Mouse (Mus musculus): ENCODE measurements around the gene Cpa1. TPM values are rescaled to one million over a fixed set of nuclear protein-coding genes. Genes with fewer than 3 reads are reported as not detected.

Cpa1 gene
- polyA plus RNA-seq, 1 experiment from 2014 or later = 0.56 TPM

GRCm38 (mm10) chr6:30636186-30636842 lies 2.7 kb upstream of the Cpa1 start:
- no peak overlapping the region for H3K27ac ChIP-seq (ENCODE audit: low read length)

GRCm38 (mm10) chr6:30643694-30644460 lies 4.9 kb downstream of the Cpa1 start:
- H3K4me2 ChIP-seq (ENCODE audit: low read length) = no peak overlapping the region
- H3K27me3 ChIP-seq (replicated peaks; ENCODE audit: control insufficient read depth, insufficient read depth, low read length) = no peaks in the 10 kb centered on the region
- WGBS = 83% methylated on average over 12 of the region's 12 CpGs

More at GRCm38 (mm10) chr6:30636186-30636842, 2.7 kb upstream of the Cpa1 start:
- Histone ChIP-seq H3K9me3 (ENCODE audit: control insufficient read depth, low read length) (no peaks in the 10 kb centered on the region), H3K36me3 (ENCODE audit: control insufficient read depth, insufficient read depth) (no peaks in the 10 kb centered on the region), H3K9ac (replicated peaks; ENCODE audit: low read depth, low read length) (no peak overlapping the region), H3K4me3 (replicated peaks; ENCODE audit: low read length) (no peak overlapping the region), H3K27me3 (replicated peaks; ENCODE audit: control insufficient read depth, insufficient read depth, low read length) (no peaks in the 10 kb centered on the region), H3K4me2 (ENCODE audit: low read length) (no peak overlapping the region), H3K4me1 (replicated peaks; ENCODE audit: control insufficient read depth, insufficient read depth, low read length) (no peaks in the 10 kb centered on the region)
- ATAC-seq = no peak
- WGBS = 34% methylated on average over 4 of the region's 4 CpGs

GRCm38 (mm10) chr6:30644462-30644861 lies 5.4 kb downstream of the Cpa1 start:
- Histone ChIP-seq H3K9ac (replicated peaks; ENCODE audit: low read depth, low read length) (no peak overlapping the region), H3K27ac (ENCODE audit: low read length) (no peak overlapping the region), H3K27me3 (replicated peaks; ENCODE audit: control insufficient read depth, insufficient read depth, low read length) (no peaks in the 10 kb centered on the region), H3K4me2 (ENCODE audit: low read length) (no peak overlapping the region), H3K4me1 (replicated peaks; ENCODE audit: control insufficient read depth, insufficient read depth, low read length) (peaks cover under 1% of the 10 kb centered on the region; the same call in 1 of the 2 replicates), H3K36me3 (ENCODE audit: control insufficient read depth, insufficient read depth) (no peaks in the 10 kb centered on the region), H3K4me3 (replicated peaks; ENCODE audit: low read length) (no peak overlapping the region), H3K9me3 (ENCODE audit: control insufficient read depth, low read length) (no peaks in the 10 kb centered on the region)
- WGBS = 40% methylated on average over 3 of the region's 3 CpGs
- no peak for ATAC-seq

More at GRCm38 (mm10) chr6:30643694-30644460, 4.9 kb downstream of the Cpa1 start:
- H3K9ac ChIP-seq (replicated peaks; ENCODE audit: low read depth, low read length) = no peak overlapping the region
- H3K4me1 ChIP-seq (replicated peaks; ENCODE audit: control insufficient read depth, insufficient read depth, low read length) = no peaks in the 10 kb centered on the region
- no peaks in the 10 kb centered on the region for H3K9me3 ChIP-seq (ENCODE audit: control insufficient read depth, low read length)
- no peaks in the 10 kb centered on the region for H3K36me3 ChIP-seq (ENCODE audit: control insufficient read depth, insufficient read depth)
- no peak for ATAC-seq
- no peak overlapping the region for H3K4me3 ChIP-seq (replicated peaks; ENCODE audit: low read length)
- H3K27ac ChIP-seq (ENCODE audit: low read length) = no peak overlapping the region

- H3K27me3 ChIP-seq (replicated peaks; ENCODE audit: control insufficient read depth, insufficient read depth, low read length) = no peaks in the 10 kb centered on the region
- H3K9me3 ChIP-seq (ENCODE audit: control insufficient read depth, low read length) = no peaks in the 10 kb centered on the region
- no peaks in the 10 kb centered on the region for H3K36me3 ChIP-seq (ENCODE audit: control insufficient read depth, insufficient read depth)
- H3K4me1 ChIP-seq (replicated peaks; ENCODE audit: control insufficient read depth, insufficient read depth, low read length) = peaks cover 8% of the 10 kb centered on the region
- H3K27ac ChIP-seq (ENCODE audit: low read length) = no peak overlapping the region
- no peak overlapping the region for H3K9ac ChIP-seq (replicated peaks; ENCODE audit: low read depth, low read length)
- no peak for ATAC-seq
- no peak overlapping the region for H3K4me3 ChIP-seq (replicated peaks; ENCODE audit: low read length)
- 86% methylated on average over 6 of the region's 6 CpGs for WGBS
- no peak overlapping the region for H3K4me2 ChIP-seq (ENCODE audit: low read length)
Measured at GRCm38 (mm10) chr6:30645379-30645778, 6.4 kb downstream of the Cpa1 start.

GRCm38 (mm10) chr6:30649651-30650296 lies 10.8 kb downstream of the Cpa1 start:
- no peak for ATAC-seq
- Histone ChIP-seq H3K27ac (ENCODE audit: low read length) (no peak overlapping the region), H3K36me3 (ENCODE audit: control insufficient read depth, insufficient read depth) (no peaks in the 10 kb centered on the region), H3K4me3 (replicated peaks; ENCODE audit: low read length) (no peak overlapping the region), H3K4me1 (replicated peaks; ENCODE audit: control insufficient read depth, insufficient read depth, low read length) (peaks cover 32% of the 10 kb centered on the region), H3K4me2 (ENCODE audit: low read length) (no peak overlapping the region), H3K9me3 (ENCODE audit: control insufficient read depth, low read length) (no peaks in the 10 kb centered on the region), H3K9ac (replicated peaks; ENCODE audit: low read depth, low read length) (no peak overlapping the region), H3K27me3 (replicated peaks; ENCODE audit: control insufficient read depth, insufficient read depth, low read length) (no peaks in the 10 kb centered on the region)
- 49% methylated on average over 11 of the region's 11 CpGs for WGBS

- no peak overlapping the region for H3K4me2 ChIP-seq (ENCODE audit: low read length)
- H3K4me1 ChIP-seq (replicated peaks; ENCODE audit: control insufficient read depth, insufficient read depth, low read length) = peaks cover 47% of the 10 kb centered on the region
- peak overlapping the region; percentile 77 for H3K27ac ChIP-seq (ENCODE audit: low read length)
- H3K4me3 ChIP-seq (replicated peaks; ENCODE audit: low read length) = no peak overlapping the region
- H3K36me3 ChIP-seq (ENCODE audit: control insufficient read depth, insufficient read depth) = no peaks in the 10 kb centered on the region
- H3K9me3 ChIP-seq (ENCODE audit: control insufficient read depth, low read length) = no peaks in the 10 kb centered on the region
- no peaks in the 10 kb centered on the region for H3K27me3 ChIP-seq (replicated peaks; ENCODE audit: control insufficient read depth, insufficient read depth, low read length)
- WGBS = 36% methylated on average over 9 of the region's 9 CpGs
- no peak for ATAC-seq
- no peak overlapping the region for H3K9ac ChIP-seq (replicated peaks; ENCODE audit: low read depth, low read length)
Measured at GRCm38 (mm10) chr6:30652425-30653188, 13.6 kb downstream of the Cpa1 start.

GRCm38 (mm10) chr6:30653518-30653917 lies 14.5 kb downstream of the Cpa1 start:
- H3K4me3 ChIP-seq (replicated peaks; ENCODE audit: low read length) = no peak overlapping the region
- H3K27me3 ChIP-seq (replicated peaks; ENCODE audit: control insufficient read depth, insufficient read depth, low read length) = no peaks in the 10 kb centered on the region
- no peaks in the 10 kb centered on the region for H3K9me3 ChIP-seq (ENCODE audit: control insufficient read depth, low read length)
- H3K36me3 ChIP-seq (ENCODE audit: control insufficient read depth, insufficient read depth) = no peaks in the 10 kb centered on the region
- ATAC-seq = no peak
- peaks cover 47% of the 10 kb centered on the region for H3K4me1 ChIP-seq (replicated peaks; ENCODE audit: control insufficient read depth, insufficient read depth, low read length)
- H3K27ac ChIP-seq (ENCODE audit: low read length) = peak overlapping the region; percentile 77
- H3K9ac ChIP-seq (replicated peaks; ENCODE audit: low read depth, low read length) = no peak overlapping the region
- no peak overlapping the region for H3K4me2 ChIP-seq (ENCODE audit: low read length)
- 47% methylated on average over 6 of the region's 6 CpGs for whole genome bisulfite sequencing

GRCm38 (mm10) chr6:30654402-30654859 lies 15.4 kb downstream of the Cpa1 start:
- Histone ChIP-seq H3K9ac (replicated peaks; ENCODE audit: low read depth, low read length) (peak overlapping the region; percentile 22; the same call in 1 of the 2 replicates), H3K4me3 (replicated peaks; ENCODE audit: low read length) (no peak overlapping the region), H3K4me2 (ENCODE audit: low read length) (no peak overlapping the region), H3K36me3 (ENCODE audit: control insufficient read depth, insufficient read depth) (no peaks in the 10 kb centered on the region), H3K4me1 (replicated peaks; ENCODE audit: control insufficient read depth, insufficient read depth, low read length) (peaks cover 46% of the 10 kb centered on the region), H3K27me3 (replicated peaks; ENCODE audit: control insufficient read depth, insufficient read depth, low read length) (no peaks in the 10 kb centered on the region), H3K9me3 (ENCODE audit: control insufficient read depth, low read length) (no peaks in the 10 kb centered on the region), H3K27ac (ENCODE audit: low read length) (peak overlapping the region; percentile 77)
- peak; percentile 69 for ATAC-seq
- 8% methylated on average over 6 of the region's 6 CpGs for WGBS
